Mouse (Mus musculus): ENCODE measurements around the gene Arfgap3. TPM values are rescaled to one million over a fixed set of nuclear protein-coding genes. Genes with fewer than 3 reads are reported as not detected.

Arfgap3 gene
- polyA plus RNA-seq, 1 experiment from 2014 or later, result 54.6 TPM

DNA sequence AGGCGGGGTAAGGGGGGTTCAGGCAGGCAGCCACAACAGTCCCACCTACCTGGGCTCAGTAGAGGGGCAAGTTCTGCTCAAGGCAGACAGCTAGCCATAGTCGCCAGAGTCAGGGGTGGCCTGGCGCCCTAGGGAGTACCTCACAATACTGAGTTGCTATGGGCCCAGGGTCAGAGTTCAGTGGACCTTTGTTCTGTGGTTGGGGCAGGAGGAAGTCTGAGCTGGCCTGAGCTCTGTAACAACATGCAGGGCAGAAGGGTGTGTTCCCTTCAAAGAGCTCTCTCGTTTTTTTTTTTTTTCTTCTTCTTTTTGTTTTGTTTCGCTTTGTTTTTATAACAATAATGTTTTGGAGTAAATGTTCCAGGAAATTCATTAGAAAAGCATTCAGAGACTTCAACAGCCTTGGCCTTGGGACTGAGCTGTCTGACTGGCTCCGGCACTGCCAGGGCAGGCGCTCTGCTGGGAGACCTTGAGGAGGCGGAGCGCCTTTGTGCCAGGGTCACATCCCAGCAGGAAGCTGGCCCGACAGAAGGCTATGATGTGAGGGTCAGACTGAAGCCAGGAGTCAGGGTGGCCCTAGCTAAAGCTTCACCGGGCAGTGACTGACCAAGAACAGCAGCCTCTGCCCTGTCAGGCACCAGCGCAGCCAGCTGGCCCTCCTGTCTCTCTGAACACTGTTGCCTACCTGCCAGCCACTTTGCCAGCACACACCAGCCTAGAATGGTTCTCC is 44.7 kb downstream of the Arfgap3 start:
- 75% methylated on average over 12 of the region's 12 CpGs for WGBS
- Histone ChIP-seq H3K9me3 (ENCODE audit: control insufficient read depth, low read length) (no peaks in the 10 kb centered on the region), H3K27ac (ENCODE audit: low read depth) (no peak overlapping the region), H3K4me2 (ENCODE audit: low read length) (no peak overlapping the region), H3K4me3 (ENCODE audit: low read depth, low read length) (no peak overlapping the region), H3K27me3 (replicated peaks; ENCODE audit: control insufficient read depth, insufficient read depth, low read length) (no peaks in the 10 kb centered on the region), H3K9ac (ENCODE audit: low read length) (no peak overlapping the region), H3K36me3 (ENCODE audit: control insufficient read depth, insufficient read depth, low read length) (peaks cover 56% of the 10 kb centered on the region), H3K4me1 (replicated peaks; ENCODE audit: control insufficient read depth, insufficient read depth, low read length) (0 out of 2 replicates have a peak, but pooled peaks cover 7% of the 10 kb centered on the region)
- ATAC-seq (replicated peaks; ENCODE audit: low FRiP score, low TSS enrichment, low read depth), result 0 out of 2 replicates have a peak, but pooled peaks have one; percentile 12
- no peak for DNase-seq (ENCODE audit: low spot score)

GRCm38 (mm10) chr15:83304804-83305191 is 45.2 kb downstream of the Arfgap3 start:
- Histone ChIP-seq H3K9me3 (ENCODE audit: control insufficient read depth, low read length) (no peaks in the 10 kb centered on the region), H3K4me2 (ENCODE audit: low read length) (no peak overlapping the region), H3K4me3 (ENCODE audit: low read depth, low read length) (no peak overlapping the region), H3K4me1 (replicated peaks; ENCODE audit: control insufficient read depth, insufficient read depth, low read length) (0 out of 2 replicates have a peak, but pooled peaks cover 7% of the 10 kb centered on the region), H3K36me3 (ENCODE audit: control insufficient read depth, insufficient read depth, low read length) (peaks cover 56% of the 10 kb centered on the region), H3K27me3 (replicated peaks; ENCODE audit: control insufficient read depth, insufficient read depth, low read length) (no peaks in the 10 kb centered on the region), H3K9ac (ENCODE audit: low read length) (no peak overlapping the region), H3K27ac (ENCODE audit: low read depth) (no peak overlapping the region)
- 93% methylated on average over 9 of the region's 9 CpGs for WGBS
- DNase-seq (ENCODE audit: low spot score), result no peak
- no peak for ATAC-seq (replicated peaks; ENCODE audit: low FRiP score, low TSS enrichment, low read depth)

- Histone ChIP-seq H3K4me2 (ENCODE audit: low read length) (no peak overlapping the region), H3K4me1 (replicated peaks; ENCODE audit: control insufficient read depth, insufficient read depth, low read length) (0 out of 2 replicates have a peak, but pooled peaks cover 7% of the 10 kb centered on the region), H3K36me3 (ENCODE audit: control insufficient read depth, insufficient read depth, low read length) (peaks cover 63% of the 10 kb centered on the region), H3K9me3 (ENCODE audit: control insufficient read depth, low read length) (no peaks in the 10 kb centered on the region), H3K4me3 (ENCODE audit: low read depth, low read length) (no peak overlapping the region), H3K9ac (ENCODE audit: low read length) (no peak overlapping the region), H3K27me3 (replicated peaks; ENCODE audit: control insufficient read depth, insufficient read depth, low read length) (no peaks in the 10 kb centered on the region), H3K27ac (ENCODE audit: low read depth) (no peak overlapping the region)
- DNase-seq (ENCODE audit: low spot score) (no peak), ATAC-seq (replicated peaks; ENCODE audit: low FRiP score, low TSS enrichment, low read depth) (no peak)
- WGBS, result 83% methylated on average over 13 of the region's 13 CpGs
Observed at GRCm38 (mm10) chr15:83303656-83304484, 46.2 kb downstream of the Arfgap3 start.

DNA sequence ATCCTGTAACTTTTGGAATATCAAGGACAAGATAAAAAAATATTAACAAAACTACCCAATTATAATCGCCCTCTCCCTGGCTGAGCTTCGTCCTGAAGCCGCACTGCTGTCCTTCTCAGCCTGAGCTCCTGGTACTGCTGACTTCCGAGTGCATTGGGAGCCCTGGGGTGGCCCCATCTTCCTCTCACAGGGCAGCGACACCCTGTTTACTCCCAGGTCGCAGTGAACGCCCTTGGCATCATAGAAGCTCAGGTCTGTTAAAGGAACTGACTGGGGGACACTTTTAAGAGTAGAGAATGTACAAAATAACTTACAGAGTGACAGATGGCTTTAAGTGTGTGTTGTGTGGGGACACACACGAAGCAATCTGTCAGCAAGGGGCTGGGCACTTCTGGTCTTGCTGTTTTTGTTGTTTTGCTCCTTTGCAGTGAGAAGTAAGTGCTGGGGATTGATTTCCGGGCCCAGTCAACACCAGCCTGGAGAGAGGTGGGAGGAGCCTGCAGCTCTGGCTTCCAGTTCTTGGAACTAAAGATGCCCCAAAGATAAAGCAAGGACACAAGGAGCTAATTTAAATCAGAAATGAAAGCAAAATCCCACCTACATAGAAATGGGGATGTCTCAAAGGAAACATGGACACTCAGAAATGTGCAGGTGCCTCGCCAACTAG is 50.0 kb downstream of the Arfgap3 start:
- H3K4me2 ChIP-seq (ENCODE audit: low read length), result no peak overlapping the region
- no peaks in the 10 kb centered on the region for H3K9me3 ChIP-seq (ENCODE audit: control insufficient read depth, low read length)
- DNase-seq (ENCODE audit: low spot score) (no peak), ATAC-seq (replicated peaks; ENCODE audit: low FRiP score, low TSS enrichment, low read depth) (no peak)
- no peak overlapping the region for H3K4me3 ChIP-seq (ENCODE audit: low read depth, low read length)
- no peak overlapping the region for H3K9ac ChIP-seq (ENCODE audit: low read length)
- peaks cover 29% of the 10 kb centered on the region for H3K36me3 ChIP-seq (ENCODE audit: control insufficient read depth, insufficient read depth, low read length)
- WGBS, result 56% methylated on average over 10 of the region's 10 CpGs
- H3K4me1 ChIP-seq (replicated peaks; ENCODE audit: control insufficient read depth, insufficient read depth, low read length), result peaks cover 12% of the 10 kb centered on the region; the same call in 1 of the 2 replicates
- H3K27me3 ChIP-seq (replicated peaks; ENCODE audit: control insufficient read depth, insufficient read depth, low read length), result no peaks in the 10 kb centered on the region
- no peak overlapping the region for H3K27ac ChIP-seq (ENCODE audit: low read depth)

DNA sequence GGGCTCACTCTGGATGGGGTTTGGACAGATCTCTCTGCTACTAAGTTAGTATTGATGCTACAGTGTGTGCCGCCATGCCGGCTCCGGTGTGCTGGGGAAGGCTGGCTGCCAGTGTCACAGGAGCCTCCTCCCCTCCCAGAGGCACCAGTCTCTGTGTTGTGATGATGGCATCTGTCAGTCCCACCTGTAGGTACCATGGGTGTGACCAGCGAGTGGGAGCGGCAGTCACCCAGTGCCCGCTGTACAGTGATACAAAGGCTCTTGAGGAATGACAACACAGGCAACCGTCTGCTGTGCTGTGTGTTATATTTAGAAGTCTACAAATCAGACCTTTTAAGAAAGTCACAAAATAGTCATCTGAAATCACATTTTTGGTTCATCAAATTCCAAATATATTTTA is 50.6 kb downstream of the Arfgap3 start:
- WGBS, result 89% methylated on average over 7 of the region's 7 CpGs
- Histone ChIP-seq H3K9me3 (ENCODE audit: control insufficient read depth, low read length) (no peaks in the 10 kb centered on the region), H3K27ac (ENCODE audit: low read depth) (no peak overlapping the region), H3K4me3 (ENCODE audit: low read depth, low read length) (no peak overlapping the region), H3K4me1 (replicated peaks; ENCODE audit: control insufficient read depth, insufficient read depth, low read length) (peaks cover 12% of the 10 kb centered on the region; the same call in 1 of the 2 replicates), H3K36me3 (ENCODE audit: control insufficient read depth, insufficient read depth, low read length) (peaks cover 29% of the 10 kb centered on the region), H3K27me3 (replicated peaks; ENCODE audit: control insufficient read depth, insufficient read depth, low read length) (no peaks in the 10 kb centered on the region), H3K4me2 (ENCODE audit: low read length) (no peak overlapping the region), H3K9ac (ENCODE audit: low read length) (no peak overlapping the region)
- no peak for DNase-seq (ENCODE audit: low spot score)
- no peak for ATAC-seq (replicated peaks; ENCODE audit: low FRiP score, low TSS enrichment, low read depth)

- Histone ChIP-seq H3K9ac (ENCODE audit: low read length) (no peak overlapping the region), H3K9me3 (ENCODE audit: control insufficient read depth, low read length) (no peaks in the 10 kb centered on the region), H3K27ac (ENCODE audit: low read depth) (no peak overlapping the region), H3K27me3 (replicated peaks; ENCODE audit: control insufficient read depth, insufficient read depth, low read length) (no peaks in the 10 kb centered on the region), H3K36me3 (ENCODE audit: control insufficient read depth, insufficient read depth, low read length) (peaks cover 29% of the 10 kb centered on the region), H3K4me1 (replicated peaks; ENCODE audit: control insufficient read depth, insufficient read depth, low read length) (peaks cover 8% of the 10 kb centered on the region; the same call in 1 of the 2 replicates), H3K4me2 (ENCODE audit: low read length) (no peak overlapping the region), H3K4me3 (ENCODE audit: low read depth, low read length) (no peak overlapping the region)
- 85% methylated on average over 2 of the region's 2 CpGs for WGBS
- no peak for ATAC-seq (replicated peaks; ENCODE audit: low FRiP score, low TSS enrichment, low read depth)
- DNase-seq (ENCODE audit: low spot score), result no peak
Observed at GRCm38 (mm10) chr15:83298810-83299209, 51.2 kb downstream of the Arfgap3 start.

DNA sequence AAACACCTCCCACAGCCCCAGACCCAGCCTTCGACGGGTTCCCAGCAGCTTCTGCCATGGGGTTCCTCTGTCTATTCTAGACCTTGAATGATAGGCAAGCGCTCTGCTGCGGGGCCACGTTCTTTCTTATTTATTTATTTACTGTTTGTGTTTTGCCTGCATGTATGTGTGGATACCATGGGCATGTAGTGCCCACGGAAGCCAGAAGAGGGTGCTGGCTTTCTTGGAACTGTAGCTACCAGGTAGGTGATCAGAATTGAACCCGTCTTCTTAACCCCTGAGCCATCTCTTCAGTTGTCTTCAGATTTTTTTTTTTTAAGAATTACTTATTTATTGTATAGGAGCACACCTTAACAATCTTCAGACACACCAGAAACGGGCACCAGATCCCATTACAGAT is 51.7 kb downstream of the Arfgap3 start:
- ATAC-seq (replicated peaks; ENCODE audit: low FRiP score, low TSS enrichment, low read depth) (no peak), DNase-seq (ENCODE audit: low spot score) (no peak)
- Histone ChIP-seq H3K4me2 (ENCODE audit: low read length) (no peak overlapping the region), H3K9me3 (ENCODE audit: control insufficient read depth, low read length) (no peaks in the 10 kb centered on the region), H3K27me3 (replicated peaks; ENCODE audit: control insufficient read depth, insufficient read depth, low read length) (no peaks in the 10 kb centered on the region), H3K36me3 (ENCODE audit: control insufficient read depth, insufficient read depth, low read length) (peaks cover 29% of the 10 kb centered on the region), H3K4me1 (replicated peaks; ENCODE audit: control insufficient read depth, insufficient read depth, low read length) (peaks cover 5% of the 10 kb centered on the region; the same call in 1 of the 2 replicates), H3K27ac (ENCODE audit: low read depth) (no peak overlapping the region), H3K9ac (ENCODE audit: low read length) (no peak overlapping the region), H3K4me3 (ENCODE audit: low read depth, low read length) (no peak overlapping the region)
- 84% methylated on average over 8 of the region's 8 CpGs for WGBS

- peak; percentile 32; the same call in 1 of the 2 replicates for ATAC-seq (replicated peaks; ENCODE audit: low FRiP score, low TSS enrichment, low read depth)
- Histone ChIP-seq H3K27me3 (replicated peaks; ENCODE audit: control insufficient read depth, insufficient read depth, low read length) (no peaks in the 10 kb centered on the region), H3K4me3 (ENCODE audit: low read depth, low read length) (no peak overlapping the region), H3K4me2 (ENCODE audit: low read length) (no peak overlapping the region), H3K36me3 (ENCODE audit: control insufficient read depth, insufficient read depth, low read length) (peaks cover 23% of the 10 kb centered on the region), H3K9me3 (ENCODE audit: control insufficient read depth, low read length) (no peaks in the 10 kb centered on the region), H3K27ac (ENCODE audit: low read depth) (no peak overlapping the region), H3K9ac (ENCODE audit: low read length) (no peak overlapping the region), H3K4me1 (replicated peaks; ENCODE audit: control insufficient read depth, insufficient read depth, low read length) (peaks cover 11% of the 10 kb centered on the region; the same call in 1 of the 2 replicates)
- 51% methylated on average over 7 of the region's 8 CpGs for WGBS
- no peak for DNase-seq (ENCODE audit: low spot score)
Observed at GRCm38 (mm10) chr15:83296771-83297311, 53.2 kb downstream of the Arfgap3 start.

All from intestine, embryonic 14.5 days (tissue).